Mouse (Mus musculus) G1E (cell line): Measurements from ENCODE around the gene Pelp1. TPM values are rescaled to one million over a fixed set of nuclear protein-coding genes. Genes with fewer than 3 reads are reported as not detected.

ENCODE experiments used
- ATAC-seq: 2 replicates; pipeline ENCODE4 v1.8.0; 2016; ENCODE audit warnings: mild to moderate bottlenecking; ENCODE audit not compliant: insufficient number of reproducible peaks, poor library complexity, low FRiP score, severe bottlenecking; ENCODE audit errors: extremely low read depth
- DNase-seq: peaks from one replicate; pipeline ENCODE4 v3.0.0; 2012; ENCODE audit warnings: low spot score
- H3K27me3 ChIP-seq: 2 replicates; pipeline ENCODE4 v1.6.1; 2012; ENCODE audit warnings: mild to moderate bottlenecking, low read length, inconsistent platforms; ENCODE audit not compliant: insufficient read depth
- H3K36me3 ChIP-seq: replicated peaks from 2 replicates; pipeline ENCODE3; 2012; ENCODE audit warnings: mild to moderate bottlenecking, inconsistent platforms
- H3K4me1 ChIP-seq: 2 replicates; pipeline ENCODE4 v1.6.1; 2012; ENCODE audit warnings: low read depth, low read length, inconsistent platforms, mixed read lengths; ENCODE audit not compliant: insufficient read depth
- H3K4me3 ChIP-seq: 2 replicates; pipeline ENCODE4 v1.5.1; 2012; ENCODE audit warnings: low read depth, mild to moderate bottlenecking, inconsistent platforms, low read length, moderate library complexity, mixed read lengths
- H3K9me3 ChIP-seq: replicated peaks from 2 replicates; pipeline ENCODE4 v1.6.1; 2012; ENCODE audit warnings: inconsistent platforms
- CTCF ChIP-seq: IDR thresholded peaks from 2 replicates; pipeline ENCODE4 v1.5.1; 2012; ENCODE audit warnings: low read depth, low read length, inconsistent platforms, mixed read lengths
- GATA1 ChIP-seq: IDR thresholded peaks from 2 replicates; pipeline ENCODE4 v1.6.1; 2012; ENCODE audit warnings: borderline replicate concordance, low read length, inconsistent platforms, mixed read lengths
- GATA2 ChIP-seq: IDR thresholded peaks from 2 replicates; pipeline ENCODE4 v1.6.1; 2012; ENCODE audit warnings: low read depth, low read length, inconsistent platforms, borderline replicate concordance
- POLR2AphosphoS5 ChIP-seq: IDR thresholded peaks from 2 replicates; pipeline ENCODE4 v1.6.1; 2012; ENCODE audit warnings: low read depth, low read length, inconsistent platforms; ENCODE audit not compliant: insufficient replicate concordance
- TAL1 ChIP-seq: conservative IDR thresholded peaks from 2 replicates; pipeline ENCODE4 v1.6.1; 2012; ENCODE audit warnings: low read depth, low read length, inconsistent platforms, mixed read lengths
- polyA plus RNA-seq: library from polyadenylated mRNA; stranded (reverse); fragments of >175 nt; gene quantifications from 2 replicates; pipeline ENCODE4 v1.2.3, GENCODE M21; 2012
- total RNA-seq, 2 experiments: library from RNA; stranded (forward) in 1 of 2; stranded (reverse) in 1 of 2; fragments of 200-1000 nt in 1 of 2; fragments of >200 nt in 1 of 2; fragmentation: Nextera tagmentation in 1 of 2; gene quantifications; 2 replicates each; pipeline ENCODE4 v1.2.3; 2014 to 2017

Pelp1 gene
- total and polyA plus RNA-seq, 3 experiments = 7.8 to 104 (median 39.9) TPM

DNA sequence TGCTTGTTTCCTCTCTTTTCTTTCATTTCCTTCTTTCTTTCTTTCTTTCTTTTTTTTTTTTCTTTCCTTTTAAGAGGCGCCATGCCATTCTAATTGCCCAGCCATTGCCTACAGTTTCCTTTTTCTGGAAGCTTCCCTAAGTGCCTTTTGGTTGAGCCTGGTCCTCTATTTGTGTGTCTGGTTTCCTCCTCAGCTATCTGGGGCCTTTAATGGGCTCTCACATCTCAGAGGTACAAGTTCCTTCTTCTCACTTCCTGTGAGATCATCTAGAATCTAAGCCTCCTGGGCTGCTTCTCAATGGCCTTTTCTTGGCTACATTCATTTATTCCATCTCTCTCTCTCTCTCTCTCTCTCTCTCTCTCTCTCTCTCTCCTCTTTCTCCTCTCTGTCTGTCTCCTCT, 37.5 kb upstream of the Pelp1 start:
- no peak for DNase-seq
- Histone ChIP-seq H3K27me3 (peaks cover 6% of the 10 kb centered on the region; the same call in 1 of the 2 replicates), H3K4me3 (no peak overlapping the region), H3K4me1 (peaks cover 35% of the 10 kb centered on the region), H3K9me3 (no peaks in the 10 kb centered on the region), H3K36me3 (peaks cover 5% of the 10 kb centered on the region)
- TF ChIP-seq GATA1 (no peak), GATA2 (no peak), TAL1 (no peak), CTCF (no peak), POLR2AphosphoS5 (no peak)
- no peak for ATAC-seq

DNA sequence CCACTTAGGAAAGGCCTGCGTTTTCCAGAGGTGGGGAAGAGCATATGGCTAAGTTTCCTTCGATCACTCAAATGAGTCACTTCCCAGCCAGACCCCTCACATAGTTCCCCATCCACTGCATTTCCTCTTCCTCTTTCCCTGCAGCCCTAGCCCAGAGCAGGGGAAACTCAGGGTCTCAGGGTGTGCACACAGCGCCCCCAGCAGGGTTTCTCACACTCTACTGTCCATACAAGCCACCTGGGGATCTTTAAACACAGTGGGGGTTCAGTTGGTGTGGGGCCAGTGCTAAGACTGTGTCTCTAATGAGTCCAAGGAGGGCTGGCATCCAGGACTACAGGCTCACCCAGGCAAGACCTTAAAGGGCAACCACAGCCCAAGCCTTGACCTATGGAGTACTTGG, 36.9 kb upstream of the Pelp1 start:
- Histone ChIP-seq H3K4me1 (peaks cover 31% of the 10 kb centered on the region), H3K27me3 (peaks cover 6% of the 10 kb centered on the region; the same call in 1 of the 2 replicates), H3K9me3 (no peaks in the 10 kb centered on the region), H3K36me3 (peaks cover 11% of the 10 kb centered on the region), H3K4me3 (no peak overlapping the region)
- no peak for DNase-seq
- TF ChIP-seq GATA2 = no peak
- no peak for TF ChIP-seq TAL1
- no peak for TF ChIP-seq GATA1
- no peak for TF ChIP-seq POLR2AphosphoS5
- no peak for TF ChIP-seq CTCF
- no peak for ATAC-seq

DNA sequence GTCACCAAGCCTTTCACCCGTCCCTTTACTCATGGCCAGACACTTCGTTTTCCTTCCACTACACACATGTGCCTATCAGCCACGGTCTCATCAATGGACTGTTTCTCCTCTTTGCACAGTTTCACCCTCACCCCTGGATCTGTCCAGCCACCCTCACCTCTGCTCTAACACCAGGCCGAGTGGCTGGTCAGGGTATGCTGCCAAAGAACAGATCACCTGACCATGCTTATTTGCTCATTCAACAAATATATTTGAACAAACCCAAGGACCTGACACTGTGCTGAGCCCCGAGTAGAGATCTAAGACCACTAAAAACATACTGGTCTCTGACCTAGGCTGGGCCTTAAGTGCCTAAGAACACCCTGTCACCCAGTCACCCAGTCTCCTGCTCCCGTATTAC, 34.8 kb upstream of the Pelp1 start:
- no peak for TF ChIP-seq GATA1
- TF ChIP-seq POLR2AphosphoS5 = no peak
- no peak for TF ChIP-seq TAL1
- no peak for TF ChIP-seq CTCF
- TF ChIP-seq GATA2 = no peak
- Histone ChIP-seq H3K4me1 (peaks cover 12% of the 10 kb centered on the region), H3K27me3 (peaks cover 6% of the 10 kb centered on the region; the same call in 1 of the 2 replicates), H3K9me3 (no peaks in the 10 kb centered on the region), H3K4me3 (no peak overlapping the region), H3K36me3 (peaks cover 29% of the 10 kb centered on the region)
- no peak for DNase-seq
- ATAC-seq = no peak

DNA sequence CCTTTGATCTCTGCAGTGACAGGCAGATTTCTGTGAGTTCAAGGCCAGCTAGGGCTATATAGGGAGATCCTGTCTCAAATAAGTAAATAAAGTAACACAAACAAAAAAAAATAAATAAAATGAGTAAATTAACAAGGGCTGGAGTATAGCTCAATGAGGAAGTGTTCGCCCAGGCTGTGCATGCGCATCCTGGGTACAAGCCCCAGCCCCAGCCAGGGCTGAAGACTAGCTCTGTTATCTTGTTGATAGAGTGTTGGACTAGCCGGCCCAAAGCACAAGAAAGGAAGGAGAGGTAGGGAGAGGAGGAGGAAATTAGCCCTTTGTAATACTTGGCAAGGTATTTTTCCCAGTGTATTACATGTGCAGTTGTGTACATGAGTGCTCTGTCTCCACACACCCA, 34.1 kb upstream of the Pelp1 start:
- no peak for ATAC-seq
- H3K9me3 ChIP-seq = no peaks in the 10 kb centered on the region
- H3K4me3 ChIP-seq = no peak overlapping the region
- H3K36me3 ChIP-seq = peaks cover 36% of the 10 kb centered on the region
- TF ChIP-seq POLR2AphosphoS5 = no peak
- no peak for TF ChIP-seq CTCF
- TF ChIP-seq GATA2 = no peak
- TF ChIP-seq GATA1 = no peak
- TF ChIP-seq TAL1 = no peak
- peaks cover 6% of the 10 kb centered on the region; the same call in 1 of the 2 replicates for H3K27me3 ChIP-seq
- peaks cover 12% of the 10 kb centered on the region for H3K4me1 ChIP-seq
- DNase-seq = no peak

DNA sequence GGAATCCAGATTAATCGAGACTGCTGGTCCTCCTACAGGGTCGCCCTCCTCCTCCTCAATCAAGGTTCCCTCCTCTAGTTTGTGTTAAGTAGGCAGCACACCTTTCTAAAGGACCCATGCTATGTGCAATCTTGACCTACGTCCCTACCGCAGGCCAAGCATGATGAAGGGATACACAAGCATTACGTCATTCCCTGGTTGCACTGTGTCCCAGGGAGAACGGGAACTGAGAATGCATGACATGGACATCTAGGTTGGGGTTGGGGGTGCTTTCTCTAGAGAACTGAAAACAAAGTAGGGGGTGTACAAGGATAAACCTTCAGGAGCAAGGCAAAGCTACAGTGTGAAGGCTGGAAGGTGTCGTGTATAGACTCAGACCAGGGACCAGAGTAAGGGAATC, 32.1 kb upstream of the Pelp1 start:
- Histone ChIP-seq H3K4me1 (peaks cover 23% of the 10 kb centered on the region), H3K36me3 (peaks cover 57% of the 10 kb centered on the region), H3K4me3 (no peak overlapping the region), H3K9me3 (no peaks in the 10 kb centered on the region), H3K27me3 (peaks cover 3% of the 10 kb centered on the region; the same call in 1 of the 2 replicates)
- no peak for TF ChIP-seq GATA1
- TF ChIP-seq TAL1 = no peak
- TF ChIP-seq CTCF = no peak
- DNase-seq = no peak
- ATAC-seq = no peak

DNA sequence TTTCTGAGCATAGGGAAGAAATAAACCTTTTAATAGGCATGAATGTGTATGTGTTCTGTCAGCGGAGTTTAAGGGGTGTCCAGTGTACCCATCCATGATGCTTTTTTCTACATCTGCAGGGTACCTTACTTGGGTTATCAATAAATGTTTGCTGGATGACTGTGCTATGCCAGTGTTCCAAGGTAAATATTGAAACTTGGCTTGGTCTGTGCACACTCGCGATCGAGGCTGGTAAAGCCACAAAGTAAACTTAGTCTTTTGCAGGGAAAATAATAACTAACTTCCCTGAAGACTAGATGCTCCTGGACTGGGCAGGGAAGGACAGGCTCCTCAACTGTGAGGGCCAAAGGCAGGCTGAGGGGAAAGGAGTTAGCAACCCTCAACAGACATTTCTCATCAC, 30.8 kb upstream of the Pelp1 start:
- no peaks in the 10 kb centered on the region; the same call in 1 of the 2 replicates for H3K27me3 ChIP-seq
- H3K9me3 ChIP-seq = no peaks in the 10 kb centered on the region
- TF ChIP-seq TAL1 (no peak), GATA2 (no peak), CTCF (no peak), GATA1 (no peak), POLR2AphosphoS5 (no peak)
- DNase-seq (no peak), ATAC-seq (no peak)
- no peak overlapping the region for H3K4me3 ChIP-seq
- H3K36me3 ChIP-seq = peaks cover 70% of the 10 kb centered on the region
- peaks cover 27% of the 10 kb centered on the region for H3K4me1 ChIP-seq
